Mouse (Mus musculus) CH12.LX (cell line): ENCODE data around the gene Ankfy1. TPM values are rescaled to one million over a fixed set of nuclear protein-coding genes. Genes with fewer than 3 reads are reported as not detected.
A peak's percentile ranks its signal among the peaks of the same experiment; 100 is the strongest.

Source experiments
- DNase-seq: peaks from one replicate; pipeline ENCODE4 v3.0.0-alpha.2; 2013; ENCODE audit errors: extremely low read depth
- H3K27ac ChIP-seq: 2 replicates; pipeline ENCODE4 v1.5.1; 2012; ENCODE audit warnings: low read depth, mild to moderate bottlenecking, control low read depth, moderate library complexity; ENCODE audit not compliant: insufficient read depth
- H3K27me3 ChIP-seq: replicated peaks from 2 replicates; pipeline ENCODE3; 2012; ENCODE audit warnings: inconsistent platforms
- H3K36me3 ChIP-seq, 2 experiments: replicated peaks in 1 of 2; 2 replicates each; pipeline versions ENCODE3 to v1.6.1; 2012; ENCODE audit warnings: inconsistent platforms in 1 of 2, low read length in 1 of 2, mild to moderate bottlenecking in 1 of 2, mixed read lengths in 1 of 2, moderate library complexity in 1 of 2; ENCODE audit not compliant: control insufficient read depth in 1 of 2, insufficient read depth in 1 of 2
- H3K4me1 ChIP-seq, 2 experiments: 2 replicates each; pipeline ENCODE4 v1.6.1; 2012; ENCODE audit warnings: inconsistent platforms in 1 of 2, moderate library complexity in 1 of 2; ENCODE audit not compliant: insufficient read depth in 2 of 2, control insufficient read depth in 1 of 2
- H3K4me2 ChIP-seq: 2 replicates; pipeline ENCODE4 v1.6.1; 2012; ENCODE audit warnings: low read depth, mild to moderate bottlenecking, control low read depth; ENCODE audit not compliant: poor library complexity, insufficient read depth, severe bottlenecking
- H3K4me3 ChIP-seq, 3 experiments: fragments of 150-350 bp in 1 of 3; sonication (generic) in 1 of 3; replicated peaks in 1 of 3; 2 replicates each; pipeline versions ENCODE3 to v1.5.1; 2011 to 2012; ENCODE audit warnings: low read depth in 2 of 3, low read length in 2 of 3, mild to moderate bottlenecking in 2 of 3, moderate library complexity in 2 of 3, control low read depth in 1 of 3, improper control_type of control experiment in 1 of 3, inconsistent platforms in 1 of 3, mixed read lengths in 1 of 3; ENCODE audit not compliant: poor library complexity in 1 of 3
- H3K79me2 ChIP-seq: replicated peaks from 2 replicates; pipeline ENCODE4 v1.6.1; 2012; ENCODE audit warnings: mild to moderate bottlenecking, moderate library complexity; ENCODE audit not compliant: control insufficient read depth, poor library complexity, insufficient read depth, severe bottlenecking; ENCODE audit errors: extremely low read depth
- H3K9ac ChIP-seq: 2 replicates; pipeline ENCODE4 v1.6.1; 2012; ENCODE audit warnings: low read depth, mild to moderate bottlenecking, control low read depth, moderate library complexity; ENCODE audit not compliant: insufficient read depth
- H3K9me3 ChIP-seq: replicated peaks from 2 replicates; pipeline ENCODE3; 2012; ENCODE audit warnings: low read length, inconsistent platforms, mixed read lengths
- BHLHE40 ChIP-seq: IDR thresholded peaks from 2 replicates; pipeline ENCODE4 v1.6.1; 2011; ENCODE audit warnings: mild to moderate bottlenecking, low read depth, low read length, improper control_type of control experiment
- CHD1 ChIP-seq: IDR thresholded peaks from 2 replicates; pipeline ENCODE4 v1.6.1; 2012; ENCODE audit warnings: low read depth, low read length, improper control_type of control experiment, inconsistent platforms
- CHD2 ChIP-seq: IDR thresholded peaks from 2 replicates; pipeline ENCODE4 v1.6.1; 2011; ENCODE audit warnings: low read length, improper control_type of control experiment
- CTCF ChIP-seq, 2 experiments: IDR thresholded peaks in 1 of 2; conservative IDR thresholded peaks in 1 of 2; 2 replicates each; pipeline ENCODE4 v1.5.1; 2011 to 2012; ENCODE audit warnings: low read depth in 2 of 2, low read length in 2 of 2, improper control_type of control experiment in 1 of 2, inconsistent platforms in 1 of 2, mild to moderate bottlenecking in 1 of 2, moderate library complexity in 1 of 2
- E2F4 ChIP-seq: IDR thresholded peaks from 2 replicates; pipeline ENCODE4 v1.6.1; 2011; ENCODE audit warnings: low read depth, low read length, improper control_type of control experiment; ENCODE audit not compliant: insufficient replicate concordance
- ELF1 ChIP-seq: IDR thresholded peaks from 2 replicates; pipeline ENCODE4 v1.6.1; 2014; ENCODE audit warnings: low read depth, mild to moderate bottlenecking, inconsistent platforms, low read length, improper control_type of control experiment
- EP300 ChIP-seq: IDR thresholded peaks from 2 replicates; pipeline ENCODE4 v1.6.1; 2011; ENCODE audit warnings: low read length, improper control_type of control experiment
- ETS1 ChIP-seq: conservative IDR thresholded peaks from 2 replicates; pipeline ENCODE4 v1.6.1; 2012; ENCODE audit warnings: low read depth, mild to moderate bottlenecking, inconsistent platforms, low read length, improper control_type of control experiment, moderate library complexity
- GABPA ChIP-seq: IDR thresholded peaks from 2 replicates; pipeline ENCODE4 v1.6.1; 2012; ENCODE audit warnings: low read depth, low read length, improper control_type of control experiment, inconsistent platforms; ENCODE audit not compliant: insufficient replicate concordance
- HCFC1 ChIP-seq: IDR thresholded peaks from 2 replicates; pipeline ENCODE4 v1.6.1; 2012; ENCODE audit warnings: low read depth, mild to moderate bottlenecking, inconsistent platforms, low read length, improper control_type of control experiment
- IRF4 ChIP-seq: IDR thresholded peaks from 2 replicates; pipeline ENCODE4 v1.6.1; 2014; ENCODE audit warnings: low read depth, mild to moderate bottlenecking, inconsistent platforms, low read length, improper control_type of control experiment
- JUN ChIP-seq: IDR thresholded peaks from 2 replicates; pipeline ENCODE4 v1.6.1; 2011; ENCODE audit warnings: low read depth, mild to moderate bottlenecking, low read length, improper control_type of control experiment, moderate library complexity; ENCODE audit not compliant: insufficient read depth
- JUND ChIP-seq: conservative IDR thresholded peaks from 2 replicates; pipeline ENCODE4 v1.6.1; 2011; ENCODE audit warnings: low read depth, low read length, improper control_type of control experiment
- KAT2A ChIP-seq: IDR thresholded peaks from 2 replicates; pipeline ENCODE4 v1.6.1; 2012; ENCODE audit warnings: low read length, improper control_type of control experiment, inconsistent platforms; ENCODE audit not compliant: insufficient replicate concordance
- MAFK ChIP-seq: IDR thresholded peaks from 2 replicates; pipeline ENCODE4 v1.6.1; 2011; ENCODE audit warnings: low read length, improper control_type of control experiment; ENCODE audit not compliant: insufficient replicate concordance
- MAX ChIP-seq: IDR thresholded peaks from 2 replicates; pipeline ENCODE4 v1.6.1; 2011; ENCODE audit warnings: low read length, improper control_type of control experiment
- MAZ ChIP-seq: IDR thresholded peaks from 2 replicates; pipeline ENCODE4 v1.6.1; 2012; ENCODE audit warnings: low read depth, mild to moderate bottlenecking, inconsistent platforms, low read length, improper control_type of control experiment, moderate library complexity
- MEF2A ChIP-seq: IDR thresholded peaks from 2 replicates; pipeline ENCODE4 v1.6.1; 2014; ENCODE audit warnings: low read depth, mild to moderate bottlenecking, inconsistent platforms, low read length, improper control_type of control experiment, borderline replicate concordance
- MXI1 ChIP-seq: IDR thresholded peaks from 2 replicates; pipeline ENCODE4 v1.6.1; 2011; ENCODE audit warnings: mild to moderate bottlenecking, low read depth, low read length, improper control_type of control experiment
- MYC ChIP-seq: IDR thresholded peaks from 2 replicates; pipeline ENCODE4 v1.6.1; 2011; ENCODE audit warnings: low read depth, mild to moderate bottlenecking, improper control_type of control experiment, low read length
- NELFE ChIP-seq: IDR thresholded peaks from 2 replicates; pipeline ENCODE4 v1.6.1; 2011; ENCODE audit warnings: low read depth, low read length, improper control_type of control experiment
- NRF1 ChIP-seq: IDR thresholded peaks from 2 replicates; pipeline ENCODE4 v1.6.1; 2014; ENCODE audit warnings: low read depth, mild to moderate bottlenecking, inconsistent platforms, low read length, improper control_type of control experiment, moderate library complexity
- PAX5 ChIP-seq: IDR thresholded peaks from 2 replicates; pipeline ENCODE4 v1.6.1; 2012; ENCODE audit warnings: low read length, inconsistent platforms, mixed read lengths
- POLR2A ChIP-seq: IDR thresholded peaks from 2 replicates; pipeline ENCODE4 v1.6.1; 2011; ENCODE audit warnings: low read depth, mild to moderate bottlenecking, improper control_type of control experiment, low read length
- POLR2AphosphoS2 ChIP-seq: IDR thresholded peaks from 2 replicates; pipeline ENCODE4 v1.6.1; 2011; ENCODE audit warnings: low read depth, low read length, improper control_type of control experiment
- RAD21 ChIP-seq: IDR thresholded peaks from 2 replicates; pipeline ENCODE4 v1.6.1; 2011; ENCODE audit warnings: low read depth, mild to moderate bottlenecking, low read length, improper control_type of control experiment, moderate library complexity
- RCOR1 ChIP-seq: conservative IDR thresholded peaks from 2 replicates; pipeline ENCODE4 v1.6.1; 2012; ENCODE audit warnings: low read depth, mild to moderate bottlenecking, inconsistent platforms, low read length, improper control_type of control experiment
- SIN3A ChIP-seq: IDR thresholded peaks from 2 replicates; pipeline ENCODE4 v1.6.1; 2012; ENCODE audit warnings: low read length, improper control_type of control experiment, inconsistent platforms
- SMC3 ChIP-seq: IDR thresholded peaks from 2 replicates; pipeline ENCODE4 v1.6.1; 2011; ENCODE audit warnings: low read depth, low read length, improper control_type of control experiment
- TBP ChIP-seq: conservative IDR thresholded peaks from 2 replicates; pipeline ENCODE4 v1.6.1; 2011; ENCODE audit warnings: low read depth, low read length, improper control_type of control experiment
- TCF12 ChIP-seq: IDR thresholded peaks from 2 replicates; pipeline ENCODE4 v1.6.1; 2014; ENCODE audit warnings: low read depth, mild to moderate bottlenecking, inconsistent platforms, low read length, improper control_type of control experiment
- UBTF ChIP-seq: IDR thresholded peaks from 2 replicates; pipeline ENCODE4 v1.6.1; 2012; ENCODE audit warnings: low read depth, mild to moderate bottlenecking, inconsistent platforms, low read length, improper control_type of control experiment, moderate library complexity
- USF1 ChIP-seq: IDR thresholded peaks from 2 replicates; pipeline ENCODE4 v1.6.1; 2014; ENCODE audit warnings: low read depth, mild to moderate bottlenecking, inconsistent platforms, low read length, improper control_type of control experiment
- USF2 ChIP-seq: conservative IDR thresholded peaks from 2 replicates; pipeline ENCODE4 v1.6.1; 2011; ENCODE audit warnings: low read depth, low read length, improper control_type of control experiment
- ZC3H11A ChIP-seq: IDR thresholded peaks from 2 replicates; pipeline ENCODE4 v1.6.1; 2012; ENCODE audit warnings: low read depth, mild to moderate bottlenecking, inconsistent platforms, low read length, improper control_type of control experiment
- ZKSCAN1 ChIP-seq: IDR thresholded peaks from 2 replicates; pipeline ENCODE4 v1.6.1; 2012; ENCODE audit warnings: low read depth, inconsistent platforms, low read length, improper control_type of control experiment, borderline replicate concordance
- ZMIZ1 ChIP-seq: IDR thresholded peaks from 2 replicates; pipeline ENCODE4 v1.6.1; 2012; ENCODE audit warnings: low read depth, mild to moderate bottlenecking, inconsistent platforms, low read length, improper control_type of control experiment
- ZNF384 ChIP-seq: IDR thresholded peaks from 2 replicates; pipeline ENCODE4 v1.6.1; 2012; ENCODE audit warnings: low read depth, low read length, improper control_type of control experiment, inconsistent platforms
- dilution Hi-C: fragments of 300-500 bp; cut with MboI; formaldehyde crosslinking; loops from 2 replicates; pipeline ENCODE4 v1.14.3; 2020; ENCODE audit warnings: low sequenced_read_pairs; ENCODE audit not compliant: extremely low pct_unique_long_range_greater_than_20kb, extremely low pct_ligation_motif_present
- in situ Hi-C: fragments of 300-500 bp; cut with MboI; formaldehyde crosslinking; loops from 3 replicates; pipeline ENCODE4 v1.14.3; 2019; ENCODE audit warnings: low sequenced_read_pairs, low pct_ligation_motif_present, low pct_unique_long_range_greater_than_20kb, mixed read lengths
- polyA plus RNA-seq: library from polyadenylated mRNA; unstranded; fragments of >175 nt; gene quantifications from 2 replicates; pipeline ENCODE4 v1.2.1, GENCODE M21; 2012; ENCODE audit warnings: low read depth; ENCODE audit not compliant: insufficient read length
- total RNA-seq, 2 experiments: library from RNA; depleted of rRNA; stranded (reverse); fragments of 300-350 nt in 1 of 2; fragments of >200 nt in 1 of 2; gene quantifications; 2 replicates each; pipeline ENCODE4 v1.2.3; 2012 to 2014

The Ankfy1 gene
- total and polyA plus RNA-seq, 3 experiments = 31.4 to 37.0 (median 31.5) TPM

DNA sequence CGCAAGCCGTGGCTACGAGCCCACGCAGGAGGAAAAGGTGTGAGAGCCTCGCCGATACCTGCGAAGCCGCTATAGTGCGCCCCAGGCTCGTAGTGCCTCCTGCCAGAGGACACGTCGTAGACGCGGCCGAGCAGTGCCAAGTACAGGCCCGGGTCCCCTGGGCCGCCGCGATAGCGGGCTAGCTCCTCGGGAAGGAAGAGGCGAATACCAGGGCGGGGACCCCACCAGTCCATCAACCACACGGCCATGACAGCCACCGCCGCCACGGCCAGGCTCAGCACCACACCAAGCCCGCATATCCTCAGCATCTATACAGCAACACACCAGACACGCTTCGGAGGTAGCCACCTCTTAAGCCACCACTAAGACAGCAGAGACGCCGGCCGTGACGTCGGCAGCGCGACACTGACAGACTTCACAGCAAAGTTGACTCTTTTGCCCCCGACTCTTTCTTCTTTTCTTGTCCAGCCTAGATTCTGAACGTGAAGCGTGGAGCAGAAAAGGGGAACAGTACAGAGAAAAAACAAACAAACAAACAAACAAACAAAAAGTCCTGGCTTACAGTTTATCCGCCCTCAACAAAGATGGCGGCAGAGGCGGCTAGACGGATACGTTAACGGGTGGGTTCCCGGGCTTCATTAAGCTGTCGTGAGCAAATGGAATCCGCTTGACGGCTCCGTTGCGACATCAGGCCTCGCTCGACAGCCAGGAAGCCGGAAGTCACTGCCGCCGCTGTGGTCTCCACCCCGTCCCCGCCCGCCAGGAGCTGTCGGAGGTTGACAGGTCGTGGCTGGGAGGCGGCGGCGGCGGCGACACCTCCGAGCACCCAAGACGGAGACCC, 105.9 kb downstream of the Ankfy1 start, which contains the start of the genes Cyb5d2 and Zzef1:
TSS of gene Cyb5d2 (minus strand) at position 688 of the 841 bp plus-strand sequence.
TSS of gene Zzef1 (plus strand) at position 772 of the 841 bp plus-strand sequence.
- H3K27ac ChIP-seq = peak within 1 kb of the TSS; percentile 51
- no peaks in the 10 kb centered on the region for H3K27me3 ChIP-seq
- in situ Hi-C loops = no loop called here
- peak within 1 kb of the TSS; percentile 86 to 96 (median 87) for H3K4me3 ChIP-seq
- no peaks in the 10 kb centered on the region for H3K9me3 ChIP-seq
- DNase-seq = peak; percentile 99
- peaks cover 0 to 14% of the 10 kb centered on the region in 2 experiments for H3K36me3 ChIP-seq
- peaks cover 20% of the 10 kb centered on the region for H3K79me2 ChIP-seq
- TF ChIP-seq NRF1 (peak; percentile 74), E2F4 (peak; percentile 92), MAZ (no peak; the same call in none of the 2 replicates), CHD2 (peak; percentile 23; the same call in 1 of the 2 replicates), ZKSCAN1 (no peak), HCFC1 (peak; percentile 95), SIN3A (peak; percentile 98; the same call in 1 of the 2 replicates), MEF2A (peak; percentile 64), POLR2A (peak; percentile 82), RAD21 (no peak), JUND (no peak; the same call in 1 of the 2 replicates), EP300 (no peak), CHD1 (0 out of 2 replicates have a peak, but pooled peaks have one; percentile 53), IRF4 (peak; percentile 65), NELFE (peak; percentile 86), SMC3 (no peak), GABPA (peak; percentile 64; the same call in 1 of the 2 replicates), USF1 (no peak), BHLHE40 (0 out of 2 replicates have a peak, but pooled peaks have one; percentile 33), ZC3H11A (no peak), MXI1 (peak; percentile 97), TCF12 (peak; percentile 71), USF2 (no peak), KAT2A (peak; percentile 99), UBTF (0 out of 2 replicates have a peak, but pooled peaks have one; percentile 49), MAX (peak; percentile 25; the same call in 1 of the 2 replicates), RCOR1 (0 out of 2 replicates have a peak, but pooled peaks have one; percentile 28), MYC (peak; percentile 80), POLR2AphosphoS2 (peak; percentile 79), MAFK (no peak), ZNF384 (no peak), PAX5 (no peak), JUN (no peak; the same call in 1 of the 2 replicates), ETS1 (peak; percentile 32), ELF1 (peak; percentile 99), CTCF (conservative IDR thresholded peaks at IDR 0.05 in 1 of 2, IDR thresholded peaks at IDR 0.05 in 1 of 2; ENCODE audit: low read depth in 2 of 2, low read length in 2 of 2) (no peak), ZMIZ1 (peak; percentile 57; the same call in 1 of the 2 replicates), TBP (peak; percentile 63)
- dilution Hi-C loops = no loop called here
- peak within 1 kb of the TSS; percentile 92 for H3K4me2 ChIP-seq
- peak within 1 kb of the TSS; percentile 59 for H3K9ac ChIP-seq
- H3K4me1 ChIP-seq = peaks cover 0 to 48% of the 10 kb centered on the region in 2 experiments; a peak in 2 of 4 replicates
